Mouse (Mus musculus): ENCODE measurements at regions not wholly inside any gene's neighbourhood (a gene's known extent, or its start where the extent isn't known, plus 50 kb on each side); places are given as distances from the start of the nearest gene placed in this dataset.
A peak's percentile ranks its signal among the peaks of the same experiment; 100 is the strongest.

- DNase-seq (no peak), ATAC-seq (no peak)
Measured at GRCm38 (mm10) chr10:113034356-113034755, 105.6 kb upstream of the Atxn7l3b start.

GRCm38 (mm10) chr10:113032870-113033269 is 104.1 kb upstream of the Atxn7l3b start:
- Histone ChIP-seq H3K27ac (ENCODE audit: low read depth, low read length) (no peak overlapping the region), H3K4me2 (ENCODE audit: low read depth) (no peak overlapping the region), H3K9ac (no peak overlapping the region), H3K27me3 (ENCODE audit: insufficient read depth, low read length) (no peaks in the 10 kb centered on the region), H3K4me3 (ENCODE audit: low read depth, low read length) (no peak overlapping the region), H3K9me3 (ENCODE audit: low read length) (no peaks in the 10 kb centered on the region), H3K4me1 (ENCODE audit: insufficient read depth) (no peaks in the 10 kb centered on the region), H3K36me3 (ENCODE audit: insufficient read depth) (no peaks in the 10 kb centered on the region)
- ATAC-seq (no peak), DNase-seq (no peak)
- TF ChIP-seq CTCF (IDR thresholded peaks at IDR 0.05; ENCODE audit: low read depth), result no peak
- WGBS, result 92% methylated on average over 4 of the region's 4 CpGs

More at GRCm38 (mm10) chr10:113034356-113034755, 105.6 kb upstream of the Atxn7l3b start:
- Histone ChIP-seq H3K27me3 (ENCODE audit: insufficient read depth, low read length) (no peaks in the 10 kb centered on the region), H3K9me3 (ENCODE audit: low read length) (no peaks in the 10 kb centered on the region), H3K4me3 (ENCODE audit: low read depth, low read length) (no peak overlapping the region), H3K4me1 (ENCODE audit: insufficient read depth) (no peaks in the 10 kb centered on the region), H3K9ac (no peak overlapping the region), H3K36me3 (ENCODE audit: insufficient read depth) (no peaks in the 10 kb centered on the region), H3K27ac (ENCODE audit: low read depth, low read length) (no peak overlapping the region), H3K4me2 (ENCODE audit: low read depth) (no peak overlapping the region)
- 51% methylated on average over 3 of the region's 3 CpGs for WGBS
- no peak for TF ChIP-seq CTCF (IDR thresholded peaks at IDR 0.05; ENCODE audit: low read depth)

GRCm38 (mm10) chr10:113027300-113027699 is 98.5 kb upstream of the Atxn7l3b start:
- H3K4me1 ChIP-seq (ENCODE audit: insufficient read depth), result no peaks in the 10 kb centered on the region
- no peaks in the 10 kb centered on the region for H3K27me3 ChIP-seq (ENCODE audit: insufficient read depth, low read length)
- DNase-seq (peak; percentile 84), ATAC-seq (no peak; the same call in 1 of the 2 replicates)
- no peak overlapping the region for H3K4me2 ChIP-seq (ENCODE audit: low read depth)
- no peak overlapping the region for H3K27ac ChIP-seq (ENCODE audit: low read depth, low read length)
- TF ChIP-seq CTCF (IDR thresholded peaks at IDR 0.05; ENCODE audit: low read depth), result peak; percentile 74
- H3K36me3 ChIP-seq (ENCODE audit: insufficient read depth), result no peaks in the 10 kb centered on the region
- WGBS, result 7% methylated on average over 5 of the region's 5 CpGs
- no peak overlapping the region for H3K4me3 ChIP-seq (ENCODE audit: low read depth, low read length)
- H3K9ac ChIP-seq, result no peak overlapping the region
- no peaks in the 10 kb centered on the region for H3K9me3 ChIP-seq (ENCODE audit: low read length)

- DNase-seq (no peak), ATAC-seq (no peak)
- no peak overlapping the region for H3K27ac ChIP-seq (ENCODE audit: low read depth, low read length)
- H3K4me3 ChIP-seq (ENCODE audit: low read depth, low read length), result no peak overlapping the region
- H3K9ac ChIP-seq, result no peak overlapping the region
- H3K9me3 ChIP-seq (ENCODE audit: low read length), result no peaks in the 10 kb centered on the region
- no peak overlapping the region for H3K4me2 ChIP-seq (ENCODE audit: low read depth)
- TF ChIP-seq CTCF (IDR thresholded peaks at IDR 0.05; ENCODE audit: low read depth), result no peak
- H3K27me3 ChIP-seq (ENCODE audit: insufficient read depth, low read length), result no peaks in the 10 kb centered on the region
- H3K36me3 ChIP-seq (ENCODE audit: insufficient read depth), result no peaks in the 10 kb centered on the region
- no peaks in the 10 kb centered on the region for H3K4me1 ChIP-seq (ENCODE audit: insufficient read depth)
- WGBS, result 62% methylated on average over 1 of the region's 1 CpGs
Measured at GRCm38 (mm10) chr10:113024633-113025032, 95.8 kb upstream of the Atxn7l3b start.

GRCm38 (mm10) chr10:113009124-113009523 is 80.3 kb upstream of the Atxn7l3b start:
- no peak overlapping the region for H3K4me2 ChIP-seq (ENCODE audit: low read depth)
- DNase-seq, result no peak
- H3K4me1 ChIP-seq (ENCODE audit: insufficient read depth), result no peaks in the 10 kb centered on the region
- no peak overlapping the region for H3K4me3 ChIP-seq (ENCODE audit: low read depth, low read length)
- no peak overlapping the region for H3K27ac ChIP-seq (ENCODE audit: low read depth, low read length)
- no peak overlapping the region for H3K9ac ChIP-seq
- TF ChIP-seq CTCF (IDR thresholded peaks at IDR 0.05; ENCODE audit: low read depth), result no peak
- ATAC-seq, result no peak
- no peaks in the 10 kb centered on the region for H3K27me3 ChIP-seq (ENCODE audit: insufficient read depth, low read length)
- no peaks in the 10 kb centered on the region for H3K36me3 ChIP-seq (ENCODE audit: insufficient read depth)
- WGBS, result 42% methylated on average over 3 of the region's 3 CpGs
- H3K9me3 ChIP-seq (ENCODE audit: low read length), result no peaks in the 10 kb centered on the region

- no peak for ATAC-seq
- no peak overlapping the region for H3K4me2 ChIP-seq (ENCODE audit: low read depth)
- no peaks in the 10 kb centered on the region for H3K9me3 ChIP-seq (ENCODE audit: low read length)
- H3K27me3 ChIP-seq (ENCODE audit: insufficient read depth, low read length), result no peaks in the 10 kb centered on the region
- DNase-seq, result no peak
- no peaks in the 10 kb centered on the region for H3K36me3 ChIP-seq (ENCODE audit: insufficient read depth)
- H3K4me1 ChIP-seq (ENCODE audit: insufficient read depth), result no peaks in the 10 kb centered on the region
- WGBS, result 46% methylated on average over 4 of the region's 4 CpGs
- no peak overlapping the region for H3K4me3 ChIP-seq (ENCODE audit: low read depth, low read length)
- H3K27ac ChIP-seq (ENCODE audit: low read depth, low read length), result no peak overlapping the region
- TF ChIP-seq CTCF (IDR thresholded peaks at IDR 0.05; ENCODE audit: low read depth), result no peak
- no peak overlapping the region for H3K9ac ChIP-seq
Measured at GRCm38 (mm10) chr10:112990720-112991119, 61.9 kb upstream of the Atxn7l3b start.

- 84% methylated on average over 1 of the region's 1 CpGs for WGBS
Measured at GRCm38 (mm10) chr10:112982697-112983096, 53.9 kb upstream of the Atxn7l3b start.

More at GRCm38 (mm10) chr10:112982697-112983096, 53.9 kb upstream of the Atxn7l3b start:
- Histone ChIP-seq H3K4me2 (ENCODE audit: low read depth) (no peak overlapping the region), H3K27me3 (ENCODE audit: insufficient read depth, low read length) (no peaks in the 10 kb centered on the region), H3K27ac (ENCODE audit: low read depth, low read length) (no peak overlapping the region), H3K4me3 (ENCODE audit: low read depth, low read length) (no peak overlapping the region), H3K36me3 (ENCODE audit: insufficient read depth) (no peaks in the 10 kb centered on the region), H3K9ac (no peak overlapping the region), H3K9me3 (ENCODE audit: low read length) (no peaks in the 10 kb centered on the region), H3K4me1 (ENCODE audit: insufficient read depth) (no peaks in the 10 kb centered on the region)
- no peak for DNase-seq
- TF ChIP-seq CTCF (IDR thresholded peaks at IDR 0.05; ENCODE audit: low read depth), result no peak
- ATAC-seq, result no peak
